Mouse (Mus musculus): ENCODE results near the gene Cd2.

The Cd2 gene

DNA sequence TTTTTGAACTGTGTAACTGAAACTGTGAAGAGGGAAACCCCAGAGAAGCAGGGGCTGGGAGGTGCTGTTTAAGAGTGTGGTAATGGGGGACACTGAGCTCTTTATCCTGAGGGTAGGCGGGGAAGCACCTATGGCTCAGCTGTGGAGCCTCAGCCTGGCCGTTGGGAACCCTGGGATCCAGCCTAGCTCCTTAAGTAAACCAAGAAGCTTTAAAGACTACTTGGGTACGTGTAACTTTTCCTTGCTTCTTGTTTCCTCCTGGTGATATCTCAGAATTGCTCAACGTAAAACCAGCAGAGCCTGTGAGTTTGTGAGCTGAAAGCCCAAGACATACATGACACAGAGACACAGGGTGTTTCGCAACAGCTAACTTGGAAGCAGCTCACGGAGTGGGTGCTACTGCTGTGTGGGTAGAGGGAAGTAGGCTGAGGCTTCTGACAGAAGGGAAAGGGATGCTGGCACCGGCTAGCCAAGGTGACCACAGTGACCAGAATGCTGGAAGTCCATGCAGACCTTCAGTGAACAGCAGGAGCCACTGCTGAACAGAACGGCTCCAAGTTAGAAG lies 5.9 kb upstream of the Cd2 start:
- peak in 1 of 2 experiments; percentile 38 for DNase-seq (ENCODE audit: inconsistent age in 2 of 2, low spot score in 1 of 2)

DNA sequence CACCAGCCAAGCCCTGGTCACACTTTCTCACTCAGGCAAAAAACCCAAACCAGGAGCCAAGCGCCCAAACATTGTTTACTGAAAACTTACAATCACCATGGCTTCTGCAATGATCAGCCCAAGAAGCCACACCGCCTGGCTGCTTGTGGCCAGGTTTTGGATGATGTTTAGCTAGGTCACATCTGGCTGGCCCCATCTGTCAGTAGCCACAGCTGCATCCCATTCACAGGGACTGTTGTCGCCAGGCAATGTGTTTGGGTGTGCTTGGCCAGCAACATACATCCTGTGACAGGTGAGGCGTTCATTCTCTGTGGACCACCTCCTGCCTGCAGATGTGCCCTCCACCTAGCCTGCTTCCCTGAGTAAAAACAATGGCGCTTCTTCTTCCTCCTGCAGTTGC lies 4.9 kb upstream of the Cd2 start:
- no peak for DNase-seq (ENCODE audit: inconsistent age in 2 of 2, low spot score in 1 of 2)

DNA sequence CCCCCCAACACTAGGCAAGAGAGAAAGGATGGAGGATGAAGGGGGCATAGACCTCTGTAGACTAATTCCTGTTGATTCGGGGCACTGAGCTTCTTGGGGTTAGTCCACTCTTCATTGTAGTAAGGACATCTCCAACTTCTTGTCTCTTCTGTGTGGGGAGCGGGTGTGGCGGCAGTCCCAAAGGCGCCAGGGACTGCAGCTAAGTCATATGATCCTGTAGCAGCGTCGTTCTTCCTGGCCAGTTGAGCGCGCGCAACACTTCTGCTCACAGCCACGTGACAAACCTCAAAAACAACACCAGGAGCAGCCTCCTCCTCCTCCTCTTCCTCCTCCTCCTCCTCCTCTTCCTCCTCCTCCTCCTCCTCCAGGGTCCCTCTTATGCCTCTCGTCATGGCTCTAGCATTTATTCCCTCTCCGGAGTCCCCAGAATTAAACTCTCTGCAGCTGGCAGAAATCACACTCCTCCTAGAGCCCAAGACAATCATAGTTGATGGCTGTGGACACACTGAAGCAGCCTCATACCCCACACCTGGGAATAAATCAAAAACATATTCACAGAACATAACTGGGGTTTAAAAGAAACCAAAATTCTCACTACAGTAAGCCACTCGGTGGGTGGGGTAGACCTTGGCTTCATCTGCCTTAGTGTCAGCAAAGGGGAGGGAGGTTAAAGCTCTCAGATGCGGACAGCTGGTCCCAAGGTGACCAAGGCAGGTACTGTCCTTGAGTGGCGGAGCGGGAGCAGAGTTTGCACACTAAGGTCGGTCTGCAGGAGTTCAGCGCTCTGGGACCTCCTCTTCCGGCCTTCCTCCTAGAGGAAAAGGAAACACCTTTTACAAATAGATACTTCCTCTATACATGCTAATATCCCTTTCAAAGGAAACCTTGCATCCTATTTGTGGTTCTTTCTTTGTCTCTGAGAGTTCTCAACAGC lies 3.1 kb upstream of the Cd2 start:
- DNase-seq (ENCODE audit: inconsistent age in 2 of 2, low spot score in 1 of 2), result no peak

DNA sequence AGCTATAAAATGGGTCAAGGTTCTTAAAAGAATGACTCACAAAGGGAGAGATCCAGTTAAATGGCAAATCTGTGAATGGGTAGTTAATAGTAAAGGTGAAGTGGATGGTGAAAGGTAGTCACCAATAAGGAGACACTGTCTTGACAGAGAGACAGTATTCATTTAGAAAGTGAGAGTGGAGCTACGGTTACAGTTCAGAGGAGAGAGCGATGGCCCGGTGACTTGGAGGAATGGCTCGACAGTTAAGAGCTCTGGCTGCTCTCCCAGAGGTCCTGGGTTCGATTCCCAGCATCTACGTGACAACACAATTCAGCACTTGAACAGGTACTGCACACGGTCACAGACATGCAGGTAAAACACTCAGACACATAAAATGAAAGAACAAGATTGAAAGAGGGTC lies 2.3 kb upstream of the Cd2 start:
- no peak for DNase-seq (ENCODE audit: inconsistent age in 2 of 2, low spot score in 1 of 2)

DNA sequence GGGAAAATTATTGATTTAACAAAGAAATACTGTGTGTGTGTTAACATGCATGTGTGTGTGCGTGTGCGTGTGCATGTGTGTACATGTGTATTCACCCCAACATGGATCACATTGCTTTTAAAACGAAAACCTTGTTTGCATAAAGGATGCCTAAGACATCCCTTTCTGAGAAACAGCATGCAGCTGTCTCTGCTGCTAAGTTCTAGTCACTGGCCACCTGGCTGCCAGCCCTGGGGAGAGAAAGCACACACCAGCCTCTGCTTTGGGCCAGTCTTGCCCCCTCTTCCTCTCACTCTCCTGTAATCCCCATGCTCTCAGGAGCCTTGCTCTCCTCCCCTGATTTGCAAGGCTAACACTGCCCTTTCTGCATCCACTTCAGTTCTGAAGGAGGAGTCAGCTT lies 1.7 kb upstream of the Cd2 start:
- no peak for DNase-seq (ENCODE audit: inconsistent age in 2 of 2, low spot score in 1 of 2)

DNA sequence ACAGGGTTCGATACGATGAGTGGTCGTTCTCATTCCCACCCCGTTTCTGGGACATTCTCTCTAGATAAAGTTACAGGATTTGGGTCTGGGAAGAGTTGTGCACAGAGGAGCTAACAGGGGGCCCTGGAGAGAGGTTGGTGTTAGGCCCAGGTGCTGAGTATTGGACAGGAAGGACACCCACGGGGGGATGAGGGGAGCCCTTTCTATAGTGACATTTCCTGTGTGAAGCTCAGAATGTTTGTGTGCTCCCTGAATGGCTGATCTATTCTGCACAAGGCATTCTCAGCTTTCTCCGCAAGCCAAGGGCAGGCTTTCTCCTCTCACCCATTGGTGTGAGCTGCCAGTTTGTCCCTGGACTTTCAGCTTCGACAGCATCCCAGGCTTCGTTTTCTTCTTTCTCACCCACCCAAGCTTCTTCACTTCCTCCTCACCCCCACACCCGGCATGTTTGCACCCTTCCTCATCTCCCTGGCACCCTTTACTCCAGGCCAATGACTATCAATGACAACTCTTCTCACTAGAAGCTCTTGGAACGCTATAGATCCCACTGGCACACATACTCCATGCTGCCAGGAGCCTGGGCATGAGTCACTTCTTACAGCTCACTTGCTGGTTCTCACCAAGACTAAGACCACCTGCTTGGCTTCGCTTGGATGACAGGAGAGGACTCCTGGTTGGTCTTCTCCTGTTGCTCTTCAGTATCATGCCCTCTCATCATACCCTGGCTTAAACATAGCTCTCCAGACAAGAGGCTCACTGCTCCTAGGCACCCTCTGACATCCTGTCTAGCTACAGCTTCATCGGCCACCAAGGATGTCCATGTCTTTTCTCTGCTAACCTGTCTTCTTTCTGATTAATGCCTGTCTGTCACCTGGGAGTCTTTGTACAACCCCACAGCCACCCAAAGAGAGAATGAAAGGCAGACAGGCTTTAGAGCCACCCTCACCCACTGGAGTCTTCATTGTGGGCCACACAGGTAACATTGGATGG lies 1.1 kb downstream of the Cd2 start:
- no peak for DNase-seq (ENCODE audit: inconsistent age in 2 of 2, low spot score in 1 of 2)

DNA sequence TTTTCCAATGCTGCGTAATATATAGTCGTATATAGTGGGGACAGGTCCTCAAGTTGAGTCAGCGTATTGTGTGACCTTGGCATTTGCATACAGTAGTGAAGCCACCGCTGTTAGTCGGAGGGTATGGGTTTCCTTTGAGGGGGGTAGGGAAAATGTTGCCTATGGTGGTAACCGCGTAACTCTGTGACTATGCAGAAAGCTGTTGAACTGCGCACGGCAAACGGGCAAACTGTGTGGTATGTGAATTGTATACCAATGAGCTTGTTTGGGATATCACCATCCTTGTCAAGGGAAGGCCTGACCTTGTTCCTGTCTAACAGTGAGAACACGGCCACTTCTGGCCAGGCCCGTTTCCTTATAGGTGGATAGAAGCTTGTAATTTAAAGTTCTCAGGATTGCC lies 1.9 kb downstream of the Cd2 start:
- no peak for DNase-seq (ENCODE audit: inconsistent age in 2 of 2, low spot score in 1 of 2)

DNA sequence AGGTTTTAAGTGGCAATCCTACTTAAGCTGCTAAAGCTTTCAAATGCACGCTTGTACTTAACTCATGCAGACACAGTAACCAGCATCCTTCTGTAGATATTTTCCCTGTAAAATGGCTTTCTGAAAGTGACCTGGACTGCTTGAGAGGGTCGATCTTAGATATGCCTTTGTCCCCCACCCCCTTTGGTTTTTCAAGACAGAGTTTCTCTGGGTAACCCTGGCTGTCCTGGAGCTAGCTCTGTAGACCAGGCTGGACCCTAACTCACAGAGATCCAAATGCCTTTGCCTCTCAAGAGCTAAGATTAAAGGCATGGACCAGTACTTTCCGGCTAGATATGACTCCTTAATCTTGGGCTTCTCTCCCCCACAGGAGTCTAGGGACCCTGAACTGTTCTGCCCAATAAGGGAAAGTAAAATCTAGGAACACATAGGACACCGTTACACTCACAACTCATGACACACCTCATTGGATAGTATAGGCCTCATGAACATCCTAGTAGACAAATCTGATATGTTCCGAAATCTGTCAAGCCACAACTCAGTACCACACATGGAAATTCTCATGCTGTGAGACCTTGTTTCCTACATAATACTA lies 2.6 kb downstream of the Cd2 start:
- DNase-seq (ENCODE audit: inconsistent age in 2 of 2, low spot score in 1 of 2), result no peak

DNA sequence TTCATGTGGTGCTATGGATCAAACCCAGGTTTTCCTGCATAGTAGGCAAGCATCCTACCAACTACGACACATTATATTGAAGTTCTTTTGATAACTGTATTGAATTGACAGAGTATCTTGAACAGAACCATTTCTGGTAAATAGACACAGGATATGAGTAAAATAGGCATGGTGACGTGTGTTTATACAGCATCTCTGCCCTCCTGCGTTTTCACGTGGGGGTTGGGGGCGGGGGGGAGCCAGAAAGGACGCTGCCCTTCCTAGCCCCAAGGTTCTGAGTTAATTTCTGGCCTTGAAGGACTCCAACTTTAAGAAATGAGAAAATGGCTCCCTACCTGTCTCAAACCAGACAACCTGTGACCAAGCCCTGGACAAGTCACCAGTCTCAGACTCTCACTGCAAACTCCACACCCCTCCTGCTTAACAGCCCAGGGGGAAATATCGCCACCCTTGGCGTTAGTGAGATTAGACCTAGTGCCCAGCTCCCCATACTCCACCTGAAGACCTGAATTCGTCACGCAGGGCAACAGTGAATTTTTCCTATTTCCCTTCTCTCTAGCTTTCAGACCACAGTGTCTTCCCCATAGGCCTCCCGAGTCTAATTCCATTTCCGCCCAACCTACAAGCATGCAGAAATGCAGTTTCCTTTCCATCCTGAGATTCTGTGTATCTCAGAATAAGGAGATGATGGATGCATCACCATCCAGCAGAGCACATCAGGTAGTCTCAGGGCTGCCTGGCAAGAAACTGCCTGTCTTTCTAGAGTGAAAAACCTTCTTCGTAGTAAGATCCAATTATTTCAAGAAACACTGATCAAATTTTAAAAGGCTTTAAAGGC lies 3.7 kb downstream of the Cd2 start:
- DNase-seq (ENCODE audit: inconsistent age in 2 of 2, low spot score in 1 of 2), result no peak

DNA sequence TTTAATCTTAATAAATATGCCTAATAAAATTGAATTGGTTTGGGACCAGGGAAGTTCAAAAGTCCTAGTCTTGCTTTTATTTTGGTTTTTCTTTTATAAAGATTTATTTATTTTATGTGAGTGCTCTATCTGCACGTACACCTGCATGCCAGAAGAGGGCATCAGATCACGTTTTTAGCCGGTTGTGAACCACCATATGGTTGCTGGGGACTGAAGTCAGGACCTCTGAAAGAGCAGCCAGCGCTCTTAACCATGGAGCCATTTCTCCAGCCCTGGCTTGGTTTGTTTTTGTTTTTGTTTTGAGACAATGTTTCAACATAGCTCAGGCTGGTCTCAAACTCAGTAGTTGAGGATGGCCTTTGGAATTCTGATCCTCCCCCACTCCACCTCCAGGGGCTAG lies 4.3 kb downstream of the Cd2 start:
- no peak for DNase-seq (ENCODE audit: inconsistent age in 2 of 2, low spot score in 1 of 2)

DNA sequence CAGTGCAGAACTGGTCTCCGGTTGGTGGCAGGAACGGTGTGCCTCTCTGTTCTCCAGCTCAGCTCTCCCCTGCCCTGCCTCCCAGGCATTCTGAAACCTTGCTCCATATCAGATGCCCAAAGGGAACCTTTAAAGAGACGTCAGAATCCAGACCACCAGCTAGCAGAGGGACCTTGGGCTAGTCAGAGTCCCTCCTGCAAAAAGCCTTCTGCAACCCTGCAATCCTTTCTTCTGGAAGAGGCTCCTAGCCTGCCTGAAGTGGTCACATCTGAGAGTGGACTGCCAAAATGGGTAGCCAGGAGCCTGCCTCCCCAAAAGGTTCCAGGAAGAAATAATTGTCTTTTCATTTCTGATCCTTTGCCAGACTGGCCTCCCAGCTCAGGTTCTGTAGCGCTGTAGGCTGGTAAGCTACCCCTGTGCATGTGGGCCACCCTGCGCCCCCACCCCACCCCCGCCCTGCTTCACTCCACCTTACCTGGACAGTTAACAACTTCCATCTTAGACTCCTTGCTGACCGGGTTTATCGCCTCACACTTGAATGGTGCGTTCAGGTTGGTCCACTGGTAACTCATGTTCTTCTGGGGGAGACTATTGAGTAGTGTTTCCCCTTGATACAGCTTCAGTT lies 5.1 kb downstream of the Cd2 start:
- no peak for DNase-seq (ENCODE audit: inconsistent age in 2 of 2, low spot score in 1 of 2)

DNA sequence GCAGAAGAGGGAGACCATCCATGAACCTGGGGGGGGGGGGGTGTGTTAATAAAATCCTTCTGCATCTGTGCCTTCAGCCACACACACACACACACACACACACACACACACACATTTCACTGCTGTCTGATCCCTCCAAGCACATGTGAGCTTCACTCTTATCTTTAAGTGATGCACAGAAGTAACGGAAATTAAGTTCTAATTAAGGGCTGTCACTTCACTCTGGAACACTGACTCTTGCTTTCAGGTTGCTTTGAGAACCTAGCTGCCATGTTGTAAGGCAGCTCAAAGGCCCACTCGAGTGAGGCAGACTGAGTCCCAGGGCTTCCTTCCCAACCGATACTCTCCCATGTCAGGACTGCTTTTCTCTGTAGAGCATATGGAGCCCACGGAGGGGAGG lies 5.9 kb downstream of the Cd2 start:
- DNase-seq (ENCODE audit: inconsistent age in 2 of 2, low spot score in 1 of 2), result no peak

DNA sequence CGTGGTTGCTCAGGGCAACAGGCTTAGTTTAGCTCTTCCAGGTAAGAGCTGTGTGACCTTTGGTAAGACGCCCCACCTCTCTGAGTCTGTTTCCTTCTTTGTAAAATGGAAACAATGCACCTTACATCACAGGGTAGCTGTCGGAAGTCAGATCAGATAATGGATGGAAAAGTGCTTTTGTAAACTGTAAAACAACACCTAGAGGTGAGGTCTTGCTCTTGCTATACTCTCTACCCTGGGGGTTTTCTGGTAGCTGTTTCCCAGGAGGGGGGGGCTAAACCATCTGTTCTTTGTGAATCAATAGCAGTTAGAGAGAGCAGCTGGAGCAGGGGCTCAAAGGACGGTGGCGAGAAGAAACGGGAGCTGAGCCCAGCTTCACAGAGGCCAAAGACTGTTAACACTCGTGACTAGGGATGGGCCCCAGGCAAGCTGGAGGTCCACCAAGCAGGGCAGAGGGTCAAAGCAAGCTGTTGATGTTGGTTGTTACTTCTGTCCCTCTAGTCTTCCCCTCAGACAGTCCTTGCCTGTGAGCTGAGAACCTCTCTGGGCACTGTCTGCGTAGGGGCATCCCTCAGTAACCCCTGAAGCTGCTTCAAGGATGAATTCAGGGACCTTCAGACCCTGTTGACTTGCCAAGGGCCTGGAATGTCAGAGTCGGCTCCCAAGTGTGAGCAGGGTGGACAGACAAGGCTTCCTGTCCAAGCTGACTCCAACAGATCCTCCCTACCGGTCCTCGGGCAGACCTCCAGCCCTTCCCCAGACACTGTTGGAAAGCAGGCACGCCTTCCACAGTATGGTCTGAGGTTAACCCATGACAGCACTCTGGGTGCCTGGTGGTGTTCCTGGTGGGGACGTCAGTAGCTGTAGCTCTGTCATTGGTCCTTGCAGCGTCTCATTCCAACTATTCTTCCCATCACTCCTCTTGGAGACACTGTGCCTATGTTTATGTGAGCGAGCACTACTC lies 7.1 kb downstream of the Cd2 start:
- peak in 1 of 2 experiments; percentile 47 for DNase-seq (ENCODE audit: inconsistent age in 2 of 2, low spot score in 1 of 2)

DNA sequence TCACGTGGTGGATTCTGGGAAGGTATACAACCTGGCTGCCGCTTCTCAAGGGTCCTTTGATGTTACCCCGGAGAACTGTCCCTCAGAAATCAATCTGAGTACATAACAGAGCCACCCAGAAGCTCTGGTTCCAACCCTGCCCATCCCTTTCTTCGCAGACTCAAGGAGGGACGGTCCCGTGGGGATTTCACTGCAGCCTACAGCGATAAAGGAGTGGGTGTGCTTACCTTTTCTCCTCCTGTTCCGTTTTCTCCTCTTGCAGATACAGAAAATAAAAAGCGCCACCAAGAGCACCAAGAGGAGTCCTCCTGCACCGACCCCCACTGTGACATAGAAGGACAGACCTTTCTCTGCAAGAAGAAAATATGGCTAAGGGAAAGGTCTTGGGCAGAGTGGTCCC lies 8.2 kb downstream of the Cd2 start:
- no peak for DNase-seq (ENCODE audit: inconsistent age in 2 of 2, low spot score in 1 of 2)

DNA sequence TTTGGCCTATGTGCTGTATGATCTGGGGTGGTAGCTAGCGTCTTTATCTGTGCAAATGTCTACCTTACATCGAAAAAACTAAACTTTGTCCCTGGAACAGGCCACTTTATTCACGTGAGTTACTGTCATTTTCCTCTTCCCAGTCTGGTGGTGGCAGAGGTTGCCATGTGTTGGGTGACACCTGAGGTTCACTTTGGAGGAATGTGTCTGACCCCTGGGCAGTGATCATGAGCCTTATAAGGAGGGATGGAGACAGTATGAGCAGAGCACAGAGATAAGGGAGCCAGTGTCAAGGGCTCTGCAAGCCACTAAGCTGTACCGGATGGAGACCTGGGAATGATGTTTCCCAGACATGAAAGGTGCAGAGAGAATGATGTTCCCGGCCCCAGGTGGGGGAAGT lies 9.3 kb downstream of the Cd2 start:
- DNase-seq (ENCODE audit: inconsistent age in 2 of 2, low spot score in 1 of 2), result no peak

DNA sequence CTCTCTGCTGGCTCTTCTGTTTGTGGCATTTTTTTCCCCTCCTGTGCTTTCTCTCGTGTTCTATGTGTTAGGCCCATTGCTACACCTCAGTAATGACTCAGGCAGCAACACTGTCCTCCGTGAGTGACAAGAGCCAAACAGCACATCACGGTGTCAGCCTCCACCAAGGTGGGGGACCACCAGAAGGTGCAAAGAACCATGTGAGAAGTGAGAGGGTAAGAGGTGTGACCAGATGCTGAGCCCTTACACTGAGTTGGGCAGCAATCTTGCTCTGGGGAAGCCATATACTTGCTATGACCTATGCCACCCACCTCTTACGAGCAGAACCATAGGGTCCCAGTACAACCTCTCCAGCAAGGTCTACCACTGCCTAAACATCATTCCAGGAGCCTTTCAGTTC lies 9.9 kb downstream of the Cd2 start:
- DNase-seq (ENCODE audit: inconsistent age in 2 of 2, low spot score in 1 of 2), result no peak

DNA sequence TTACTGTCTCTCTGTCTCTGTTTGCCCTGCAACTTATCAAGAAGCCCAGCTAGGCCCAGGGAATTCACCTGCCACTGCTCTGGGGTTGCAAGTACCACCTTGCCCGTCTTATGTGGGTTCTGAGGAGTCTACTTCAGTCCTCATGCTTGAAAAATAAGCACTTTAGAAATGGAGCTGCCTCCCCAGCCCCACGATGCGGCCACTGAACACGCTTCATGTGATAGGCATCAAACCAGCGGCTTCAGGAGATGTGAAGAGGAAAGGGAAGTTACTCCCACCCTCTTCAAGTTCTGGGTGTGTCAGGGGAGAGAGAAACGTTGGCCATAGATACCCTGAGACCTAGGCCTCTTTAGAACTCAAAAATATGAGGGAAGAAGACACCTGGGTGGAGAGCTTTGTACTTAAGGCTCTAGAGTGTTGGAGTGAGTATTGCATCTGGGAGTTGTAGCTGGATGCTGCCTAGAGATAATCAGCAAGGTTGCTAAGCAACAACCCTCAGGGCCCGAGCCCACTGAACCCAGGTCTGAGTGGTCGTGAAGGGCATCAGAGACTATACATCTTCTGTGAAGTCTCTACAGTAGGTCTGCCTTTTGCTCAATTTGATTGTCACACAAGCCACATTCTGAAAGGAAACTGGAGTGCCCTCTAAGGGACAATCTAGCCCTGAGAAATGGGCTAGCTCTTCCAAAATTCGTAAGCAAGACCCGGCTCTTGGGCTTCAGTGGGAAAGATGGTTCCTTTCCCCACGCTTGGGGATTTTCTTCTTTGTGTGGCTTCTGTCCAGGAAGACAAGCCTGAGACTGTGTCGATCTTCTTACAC lies 11.0 kb downstream of the Cd2 start:
- peak in 1 of 2 experiments; percentile 18 for DNase-seq (ENCODE audit: inconsistent age in 2 of 2, low spot score in 1 of 2)

Data from adrenal gland, adult (tissue).